Mouse (Mus musculus) megakaryocyte, embryonic 14.5 days (primary cell): Measurements from ENCODE around the gene Fam71f1. TPM values are rescaled to one million over a fixed set of nuclear protein-coding genes. Genes with fewer than 3 reads are reported as not detected.

Experiments
- H3K27me3 ChIP-seq: replicated peaks from 2 replicates; pipeline ENCODE3; 2012; ENCODE audit warnings: inconsistent platforms
- H3K36me3 ChIP-seq: replicated peaks from 2 replicates; pipeline ENCODE3; 2012; ENCODE audit warnings: low read length, inconsistent platforms, mixed read lengths
- H3K4me1 ChIP-seq: 2 replicates; pipeline ENCODE4 v1.6.1; 2012; ENCODE audit warnings: inconsistent platforms
- H3K4me3 ChIP-seq: replicated peaks from 2 replicates; pipeline ENCODE3; 2012; ENCODE audit warnings: moderate library complexity, mild to moderate bottlenecking, inconsistent platforms
- H3K9me3 ChIP-seq: 2 replicates; pipeline ENCODE4 v1.6.1; 2012; ENCODE audit warnings: inconsistent platforms
- FLI1 ChIP-seq: IDR thresholded peaks from 2 replicates; pipeline ENCODE4 v1.6.1; 2012; ENCODE audit warnings: low read length, inconsistent platforms, mixed read lengths
- GATA1 ChIP-seq: IDR thresholded peaks from 3 replicates; pipeline ENCODE4 v1.6.1; 2012; ENCODE audit warnings: mixed read lengths, low read length, inconsistent platforms, borderline replicate concordance
- polyA plus RNA-seq: library from polyadenylated mRNA; stranded (reverse); fragments of >175 nt; gene quantifications from 2 replicates; pipeline ENCODE4 v1.2.3, GENCODE M21; 2012; ENCODE audit warnings: low replicate concordance; ENCODE audit not compliant: insufficient read depth

The Fam71f1 gene
- polyA plus RNA-seq, 1 experiment: not detected

DNA sequence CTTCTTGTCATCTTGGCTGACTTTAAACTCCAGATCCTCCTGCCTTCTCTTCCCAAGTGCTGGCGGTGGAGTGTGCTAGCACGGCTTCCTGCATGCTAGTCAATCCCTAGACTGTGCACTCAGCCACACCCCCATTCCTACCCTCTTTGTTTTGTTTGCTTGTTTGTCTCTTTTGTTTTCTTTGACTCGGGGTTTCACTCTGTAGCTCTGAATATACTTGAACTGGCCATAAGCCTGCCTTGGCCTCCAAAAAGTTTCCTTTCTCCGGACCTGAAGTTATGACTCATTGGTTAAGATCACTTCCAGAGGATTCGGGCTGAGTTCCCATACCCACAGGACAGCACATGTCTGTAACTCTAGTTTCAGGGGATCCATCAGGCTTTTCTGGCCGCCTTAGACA is 30.3 kb upstream of the Fam71f1 start:
- peaks cover 9% of the 10 kb centered on the region for H3K27me3 ChIP-seq
- H3K9me3 ChIP-seq: peaks cover 7% of the 10 kb centered on the region; the same call in 1 of the 2 replicates
- H3K4me3 ChIP-seq: no peak overlapping the region
- no peak for TF ChIP-seq GATA1
- peaks cover 19% of the 10 kb centered on the region for H3K4me1 ChIP-seq
- H3K36me3 ChIP-seq: peaks cover 11% of the 10 kb centered on the region

GRCm38 (mm10) chr6:29299112-29299511 is 19.8 kb upstream of the Fam71f1 start:
- Histone ChIP-seq H3K4me1 (peaks cover 11% of the 10 kb centered on the region), H3K36me3 (no peaks in the 10 kb centered on the region), H3K27me3 (peaks cover 9% of the 10 kb centered on the region), H3K4me3 (no peak overlapping the region), H3K9me3 (peaks cover 13% of the 10 kb centered on the region)
- TF ChIP-seq FLI1: no peak
- no peak for TF ChIP-seq GATA1

GRCm38 (mm10) chr6:29303251-29303650 is 15.7 kb upstream of the Fam71f1 start:
- Histone ChIP-seq H3K9me3 (peaks cover 38% of the 10 kb centered on the region), H3K4me1 (peaks cover 24% of the 10 kb centered on the region), H3K4me3 (no peak overlapping the region), H3K36me3 (no peaks in the 10 kb centered on the region), H3K27me3 (peaks cover 9% of the 10 kb centered on the region)
- no peak for TF ChIP-seq GATA1
- no peak for TF ChIP-seq FLI1

GRCm38 (mm10) chr6:29303726-29304125 is 15.2 kb upstream of the Fam71f1 start:
- peaks cover 24% of the 10 kb centered on the region for H3K4me1 ChIP-seq
- no peak overlapping the region for H3K4me3 ChIP-seq
- peaks cover 38% of the 10 kb centered on the region for H3K9me3 ChIP-seq
- TF ChIP-seq GATA1 (no peak), FLI1 (no peak)
- no peaks in the 10 kb centered on the region for H3K36me3 ChIP-seq
- H3K27me3 ChIP-seq: peaks cover 9% of the 10 kb centered on the region

DNA sequence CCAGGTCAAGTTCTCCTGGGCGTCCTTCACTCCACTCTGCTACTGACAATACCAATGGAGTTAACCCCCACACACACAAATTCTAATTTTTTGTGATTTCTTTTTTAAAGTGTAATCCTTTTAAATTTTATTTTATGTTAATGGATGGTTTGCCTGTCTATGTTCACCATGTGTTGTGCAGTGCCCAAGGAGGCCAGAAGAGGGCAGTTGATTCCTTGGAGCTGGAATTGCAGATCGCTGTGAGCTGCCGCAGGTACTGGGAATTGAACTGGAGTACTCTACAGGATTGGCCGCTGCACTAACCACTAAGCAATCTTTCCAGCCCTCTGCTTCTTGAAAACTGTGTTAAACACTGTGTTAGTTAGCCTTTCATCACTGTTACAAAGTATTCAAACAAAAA is 13.5 kb upstream of the Fam71f1 start:
- Histone ChIP-seq H3K27me3 (peaks cover 5% of the 10 kb centered on the region), H3K9me3 (peaks cover 40% of the 10 kb centered on the region), H3K4me3 (no peak overlapping the region), H3K4me1 (peaks cover 24% of the 10 kb centered on the region), H3K36me3 (no peaks in the 10 kb centered on the region)
- TF ChIP-seq FLI1: no peak
- TF ChIP-seq GATA1: no peak

DNA sequence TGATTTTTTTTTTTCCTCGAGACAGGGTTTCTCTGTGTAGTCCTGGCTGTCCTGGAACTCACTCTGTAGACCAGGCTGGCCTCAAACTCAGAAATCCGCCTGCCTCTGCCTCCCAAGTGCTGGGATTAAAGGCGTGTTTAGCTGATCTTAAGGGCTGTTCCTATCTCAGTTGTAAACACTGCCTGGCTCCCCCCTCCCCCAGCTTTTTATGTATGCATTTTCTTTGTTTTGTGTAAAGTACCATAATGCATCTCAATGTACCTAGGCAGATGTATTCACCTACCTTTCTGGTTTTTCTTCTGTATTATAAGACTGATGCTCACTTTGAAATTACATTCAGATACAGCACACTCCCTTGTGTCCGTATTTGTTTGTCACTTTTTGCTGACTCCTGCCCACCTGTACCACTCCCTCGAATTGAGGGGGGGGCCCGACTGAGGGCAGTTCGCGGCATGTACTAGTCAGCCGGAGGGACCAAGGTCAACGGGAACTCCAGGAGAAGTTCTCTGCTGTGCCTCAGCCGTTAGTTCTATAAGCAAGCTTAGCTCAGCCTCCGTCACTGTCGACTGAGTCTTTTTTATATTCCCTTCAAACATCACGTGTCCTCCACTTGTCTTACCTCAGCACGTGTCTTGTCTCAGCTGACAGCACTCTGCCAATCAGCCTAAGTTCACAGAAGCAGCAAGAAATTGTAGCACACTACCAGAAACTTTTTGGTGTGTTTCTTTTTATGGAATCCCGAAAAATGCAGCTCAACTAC is 9.9 kb upstream of the Fam71f1 start:
- TF ChIP-seq GATA1 (no peak), FLI1 (no peak)
- peaks cover 39% of the 10 kb centered on the region for H3K9me3 ChIP-seq
- H3K4me3 ChIP-seq: no peak overlapping the region
- peaks cover 27% of the 10 kb centered on the region for H3K4me1 ChIP-seq
- peaks cover 2% of the 10 kb centered on the region for H3K27me3 ChIP-seq
- H3K36me3 ChIP-seq: no peaks in the 10 kb centered on the region

DNA sequence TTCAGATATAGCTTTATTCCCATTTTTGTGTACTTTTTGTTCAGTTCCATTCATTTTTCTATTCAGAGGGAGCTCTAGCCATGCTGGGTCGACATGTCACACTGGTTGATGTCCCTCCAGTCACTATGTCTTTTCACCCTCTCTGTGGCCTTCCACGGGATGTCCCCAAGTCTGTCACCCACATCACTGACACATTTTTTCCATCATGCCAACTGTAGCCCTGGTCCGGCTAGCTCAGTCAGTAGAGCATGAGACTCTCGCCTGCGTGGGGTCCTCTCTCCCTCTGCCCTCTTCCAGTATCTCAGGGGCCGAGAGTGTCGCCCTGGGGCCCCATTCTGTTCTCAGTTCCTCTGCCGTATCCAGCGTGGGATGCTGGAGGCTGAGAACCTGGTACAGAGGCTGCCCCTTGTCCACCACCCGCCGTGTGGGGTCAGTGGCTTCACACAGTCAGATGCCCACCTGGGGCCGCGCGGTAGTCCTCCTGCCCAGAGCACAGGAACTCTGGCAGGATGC is 5.2 kb upstream of the Fam71f1 start:
- TF ChIP-seq FLI1: no peak
- peaks cover 13% of the 10 kb centered on the region for H3K9me3 ChIP-seq
- H3K4me3 ChIP-seq: no peak overlapping the region
- H3K27me3 ChIP-seq: no peaks in the 10 kb centered on the region
- H3K36me3 ChIP-seq: no peaks in the 10 kb centered on the region
- peaks cover 48% of the 10 kb centered on the region for H3K4me1 ChIP-seq

DNA sequence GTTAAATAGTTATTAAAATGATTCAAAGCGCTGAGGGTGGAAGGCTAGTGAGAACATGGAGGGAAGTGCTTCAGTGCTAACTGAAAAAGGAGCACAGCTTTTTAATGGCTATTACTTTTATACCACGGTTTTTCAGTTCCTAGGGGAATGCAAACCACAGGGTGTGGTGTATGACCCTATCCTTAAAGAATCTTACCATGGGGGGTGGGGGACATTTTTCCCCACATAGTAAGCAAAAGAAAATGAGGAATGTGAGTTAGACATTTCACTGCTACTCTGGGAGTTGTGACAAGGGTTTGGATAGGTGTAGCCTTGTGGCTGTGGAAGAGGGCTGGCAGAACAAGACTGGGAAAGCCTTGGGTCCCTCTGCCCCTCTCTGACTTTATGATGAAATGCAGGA is 1.7 kb upstream of the Fam71f1 start:
- Histone ChIP-seq H3K4me3 (no peak overlapping the region), H3K36me3 (no peaks in the 10 kb centered on the region), H3K9me3 (peaks cover 4% of the 10 kb centered on the region; the same call in 1 of the 2 replicates), H3K4me1 (peaks cover 51% of the 10 kb centered on the region), H3K27me3 (peaks cover 19% of the 10 kb centered on the region)
- no peak for TF ChIP-seq FLI1

DNA sequence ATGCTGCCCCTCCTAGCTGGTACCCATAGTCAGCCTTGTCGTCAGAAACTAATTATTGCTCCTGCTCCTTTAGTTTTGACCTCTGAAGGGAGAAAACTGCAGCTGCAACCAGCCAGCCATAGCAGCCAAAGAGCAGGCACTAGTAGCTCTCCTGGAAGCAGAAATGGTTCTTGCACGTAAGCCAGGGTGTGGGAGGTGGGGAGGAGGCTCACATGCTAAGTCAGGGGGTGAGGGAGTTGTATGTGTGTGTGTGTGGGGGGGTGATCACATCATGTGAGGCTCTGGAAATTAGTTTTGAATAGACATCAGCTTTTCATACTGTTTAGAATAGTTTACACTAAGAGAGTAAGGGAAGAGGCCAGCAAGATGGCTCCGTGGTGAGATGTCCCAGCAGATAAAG is 999 bp upstream of the Fam71f1 start:
- Histone ChIP-seq H3K4me1 (peaks cover 58% of the 10 kb centered on the region), H3K9me3 (peaks cover 7% of the 10 kb centered on the region; the same call in 1 of the 2 replicates), H3K4me3 (no peak overlapping the region), H3K27me3 (peaks cover 21% of the 10 kb centered on the region), H3K36me3 (no peaks in the 10 kb centered on the region)
- TF ChIP-seq FLI1: no peak
- TF ChIP-seq GATA1: no peak

DNA sequence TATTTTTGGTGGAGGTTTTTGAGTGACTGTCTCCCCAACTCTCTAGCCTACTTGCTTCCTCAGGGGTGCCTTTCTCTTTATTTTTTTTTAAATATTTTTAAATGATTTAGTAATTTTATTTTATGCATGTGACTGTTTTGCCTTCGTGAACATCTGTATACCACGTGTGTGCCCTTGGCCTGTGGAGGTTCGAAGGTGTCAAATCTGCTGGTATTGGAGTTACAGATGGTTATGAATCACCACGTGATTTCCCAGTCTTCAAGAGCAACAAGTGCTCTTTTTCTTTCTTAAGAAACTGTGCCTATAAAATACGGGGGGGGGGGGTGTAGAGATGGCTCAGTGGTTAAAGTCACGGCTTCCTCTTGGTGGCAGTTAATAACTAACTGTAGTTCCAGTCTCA is 2.6 kb downstream of the Fam71f1 start:
- H3K4me3 ChIP-seq: no peak overlapping the region
- no peak for TF ChIP-seq GATA1
- TF ChIP-seq FLI1: no peak
- H3K4me1 ChIP-seq: peaks cover 29% of the 10 kb centered on the region
- H3K36me3 ChIP-seq: no peaks in the 10 kb centered on the region
- peaks cover 17% of the 10 kb centered on the region for H3K9me3 ChIP-seq
- peaks cover 50% of the 10 kb centered on the region for H3K27me3 ChIP-seq
